Mouse (Mus musculus) kidney, adult 2 months (tissue): ENCODE results near the gene Mettl9.

Experiments used
- CTCF ChIP-seq: fragments of 200-500 bp; conservative IDR thresholded peaks from 2 replicates; pipeline ENCODE4 v1.5.1; 2011; ENCODE audit warnings: low read depth, mild to moderate bottlenecking, control low read depth, low read length, moderate library complexity, mixed read lengths; ENCODE audit not compliant: insufficient read depth, insufficient read length
- POLR2A ChIP-seq: fragments of 200-500 bp; IDR thresholded peaks from one replicate; pipeline ENCODE4 v1.6.1; 2011; ENCODE audit warnings: low read depth, low read length, control low read depth

- no peak for TF ChIP-seq CTCF
- TF ChIP-seq POLR2A, result no peak
Observed at GRCm38 (mm10) chr7:121107851-121108250, 73.6 kb downstream of the Mettl9 start.
